Mouse (Mus musculus): Measurements from ENCODE around the gene Gm6121. TPM values are rescaled to one million over a fixed set of nuclear protein-coding genes. Genes with fewer than 3 reads are reported as not detected.
"Not testable (repeated sequence)": the region's sequence is repeated elsewhere in the genome, so short reads cannot be mapped to it uniquely, and the experiment has no call there.

The Gm6121 gene
- not detected for total RNA-seq (2022)

GRCm38 (mm10) chrX:26935597-26935996 is at the start of gene Gm6121:
Gm6121 (minus strand) TSS chrX:26935697.
- not testable (repeated sequence) for DNase-seq (ENCODE audit: low spot score)

Other genes with a start within 250 kb of the Gm6121 start
- not detected for gene Gm14525, start 233.1 kb downstream of the Gm6121 start, total RNA-seq (2022)